ENCODE assay signal across 16 mouse cellular contexts in genomic region chrX:69811798-69812197, GRCm38 (mm10).
"Had no signal": no experiment of that assay in that cellular context is flagged by ENCODE, and none has a peak within 500 bp of the region (broad histone marks: within the 10 kb centered on the region; RNA-seq: fewer than 3 reads in every experiment).

No protein-coding gene starts in this region.

- H3K4me1 ChIP-seq: kidney, embryonic 15.5 days; limb, embryonic 12.5 days; liver, embryonic 13.5 days; lung, embryonic 15.5 days; megakaryocyte, embryonic 14.5 days; midbrain, embryonic 15.5 days had no signal

- H3K9ac ChIP-seq: kidney, embryonic 15.5 days; limb, embryonic 12.5 days; liver, embryonic 13.5 days; liver, postnatal 0 days; lung, embryonic 15.5 days; midbrain, embryonic 15.5 days had no signal

- H3K4me2 ChIP-seq: kidney, embryonic 15.5 days; limb, embryonic 12.5 days; liver, embryonic 13.5 days; lung, embryonic 15.5 days; midbrain, embryonic 11.5 days; midbrain, embryonic 15.5 days had no signal

- H3K9me3 ChIP-seq: kidney, embryonic 15.5 days; limb, embryonic 12.5 days; liver, embryonic 13.5 days; lung, embryonic 15.5 days; megakaryocyte, embryonic 14.5 days; midbrain, embryonic 15.5 days had no signal

- H3K36me3 ChIP-seq: kidney, embryonic 15.5 days; limb, embryonic 12.5 days; liver, embryonic 13.5 days; lung, embryonic 15.5 days; midbrain, embryonic 15.5 days had no signal

- H3K27ac ChIP-seq: kidney, embryonic 15.5 days; limb, embryonic 12.5 days; liver, embryonic 13.5 days; lung, embryonic 15.5 days; macrophage; midbrain, embryonic 15.5 days had no signal

- H3K27me3 ChIP-seq: kidney, embryonic 15.5 days; limb, embryonic 12.5 days; liver, embryonic 13.5 days; lung, embryonic 15.5 days; megakaryocyte, embryonic 14.5 days; midbrain, embryonic 15.5 days had no signal

- DNase-seq: kidney, adult 2 months; kidney, postnatal 14 days; liver; liver, embryonic 13.5 days; liver, postnatal 0 days; lung, postnatal 14 days; right cerebral cortex, adult 18-20 months; right cerebral cortex, postnatal 25 days; thymus, postnatal 36 days had no signal

- H3K4me3 ChIP-seq: kidney, embryonic 15.5 days; limb, embryonic 12.5 days; liver, embryonic 13.5 days; lung, embryonic 15.5 days; megakaryocyte, embryonic 14.5 days; midbrain, embryonic 15.5 days had no signal

- ATAC-seq: liver, postnatal 0 days; midbrain, embryonic 15.5 days had no signal
